Mouse (Mus musculus) left cerebral cortex, postnatal 14 days (tissue): ENCODE measurements around the gene Shank3. TPM values are rescaled to one million over a fixed set of nuclear protein-coding genes. Genes with fewer than 3 reads are reported as not detected.

Source experiments
- DNase-seq, 2 experiments: peaks; one replicate each; pipeline ENCODE4 v3.0.0; 2021 to 2022; ENCODE audit warnings: low spot score in 2 of 2, mixed read lengths in 1 of 2
- intact Hi-C: fragments of 180-260 bp; cut with DNase I; formaldehyde crosslinking; loops from one replicate; pipeline ENCODE4 v1.15.1; 2025
- total RNA-seq, 2 experiments: library from RNA; stranded (reverse); gene quantifications; 2 replicates each; pipeline ENCODE4 v1.2.3; 2021

The Shank3 gene
- total RNA-seq, 2 experiments from 2014 or later = 237 to 253 TPM

DNA sequence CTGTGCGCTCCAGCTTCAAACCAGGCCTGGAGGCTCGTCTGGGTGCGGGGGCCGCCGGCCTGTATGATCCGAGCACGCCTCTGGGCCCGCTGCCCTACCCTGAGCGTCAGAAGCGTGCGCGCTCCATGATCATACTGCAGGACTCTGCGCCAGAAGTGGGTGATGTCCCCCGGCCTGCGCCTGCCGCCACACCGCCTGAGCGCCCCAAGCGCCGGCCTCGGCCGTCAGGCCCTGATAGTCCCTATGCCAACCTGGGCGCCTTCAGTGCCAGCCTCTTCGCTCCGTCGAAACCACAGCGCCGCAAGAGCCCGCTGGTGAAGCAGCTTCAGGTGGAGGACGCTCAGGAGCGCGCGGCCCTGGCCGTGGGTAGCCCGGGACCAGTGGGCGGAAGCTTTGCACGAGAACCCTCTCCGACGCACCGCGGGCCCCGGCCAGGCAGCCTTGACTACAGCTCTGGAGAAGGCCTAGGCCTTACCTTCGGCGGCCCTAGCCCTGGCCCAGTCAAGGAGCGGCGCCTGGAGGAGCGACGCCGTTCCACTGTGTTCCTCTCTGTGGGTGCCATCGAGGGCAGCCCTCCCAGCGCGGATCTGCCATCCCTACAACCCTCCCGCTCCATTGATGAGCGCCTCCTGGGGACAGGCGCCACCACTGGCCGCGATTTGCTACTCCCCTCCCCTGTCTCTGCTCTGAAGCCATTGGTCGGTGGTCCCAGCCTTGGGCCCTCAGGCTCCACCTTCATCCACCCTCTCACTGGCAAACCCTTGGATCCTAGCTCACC lies 48.6 kb downstream of the Shank3 start:
- DNase-seq = peak in 1 of 2 experiments; percentile 27

DNA sequence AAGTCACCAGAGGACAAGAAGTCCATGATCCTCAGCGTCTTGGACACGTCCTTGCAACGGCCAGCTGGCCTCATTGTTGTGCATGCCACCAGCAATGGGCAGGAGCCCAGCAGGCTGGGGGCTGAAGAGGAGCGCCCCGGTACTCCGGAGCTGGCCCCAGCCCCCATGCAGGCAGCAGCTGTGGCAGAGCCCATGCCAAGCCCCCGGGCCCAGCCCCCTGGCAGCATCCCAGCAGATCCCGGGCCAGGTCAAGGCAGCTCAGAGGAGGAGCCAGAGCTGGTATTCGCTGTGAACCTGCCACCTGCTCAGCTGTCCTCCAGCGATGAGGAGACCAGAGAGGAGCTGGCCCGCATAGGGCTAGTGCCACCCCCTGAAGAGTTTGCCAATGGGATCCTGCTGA lies 49.4 kb downstream of the Shank3 start:
- intact Hi-C loops = no loop called here
- peak; percentile 47 to 57 for DNase-seq

More for the DNA sequence above, 48.6 kb downstream of the Shank3 start:
- intact Hi-C loops = no loop called here

DNA sequence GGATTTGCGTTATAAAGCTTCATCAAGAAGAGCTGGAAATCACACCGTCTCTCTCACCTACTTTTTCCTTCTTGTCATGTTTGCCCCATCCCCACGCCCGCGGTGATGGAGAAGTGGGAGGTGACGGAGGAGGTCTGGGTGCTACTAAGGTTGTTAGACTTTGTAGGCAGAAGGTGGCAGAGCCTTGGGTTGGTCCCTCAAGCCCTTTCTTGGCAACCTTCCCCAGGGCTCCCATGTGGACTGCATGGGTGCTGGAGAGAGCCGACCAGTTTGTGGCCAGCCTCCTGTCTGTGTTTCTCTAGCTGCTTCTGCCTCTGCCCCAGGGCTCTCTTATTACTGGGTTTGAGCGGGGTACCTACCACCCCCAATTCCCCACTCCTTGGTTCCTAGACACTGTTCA lies 51.1 kb downstream of the Shank3 start:
- intact Hi-C loops = no loop called here

DNA sequence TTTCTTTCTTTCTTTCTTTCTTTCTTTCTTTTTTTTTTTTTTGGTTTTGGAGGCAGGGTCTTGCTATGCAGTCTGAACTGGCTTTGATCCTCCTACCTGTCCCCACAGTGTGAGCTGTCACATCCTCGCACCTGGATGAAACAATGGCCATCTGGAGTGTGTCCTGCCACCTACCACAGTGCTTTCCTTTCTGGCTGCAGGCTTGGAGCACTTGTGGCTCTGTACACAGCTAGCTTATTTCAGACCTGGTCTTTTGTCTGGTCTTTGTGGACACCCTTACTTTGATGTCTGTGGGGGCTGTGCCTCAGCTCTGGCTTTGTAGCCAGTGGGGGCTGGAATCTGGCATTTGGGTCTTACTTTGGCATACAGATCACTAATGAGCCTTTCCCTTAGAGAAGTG lies 52.3 kb downstream of the Shank3 start:
- intact Hi-C loops = no loop called here
- DNase-seq = no peak

More for the DNA sequence above, 51.1 kb downstream of the Shank3 start:
- no peak for DNase-seq

DNA sequence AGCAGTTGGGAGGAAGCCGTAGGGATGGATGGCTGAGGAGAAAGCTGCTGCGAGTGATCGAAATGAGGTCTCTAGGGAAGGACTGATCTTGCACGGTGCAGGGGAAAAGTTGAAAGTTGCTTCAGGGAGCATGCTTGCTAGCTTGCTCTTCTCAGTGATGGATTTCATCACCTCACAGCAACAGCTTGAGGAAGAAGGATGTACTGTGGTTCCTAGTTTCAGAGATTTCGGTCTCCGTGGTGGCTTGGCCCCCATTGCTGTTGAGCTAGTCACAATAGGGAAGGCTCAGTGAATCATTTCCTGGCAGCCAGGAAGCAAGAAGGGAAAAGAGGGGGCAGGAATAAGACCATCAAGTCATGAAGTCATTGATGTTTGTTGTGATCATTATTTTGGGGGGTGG lies 56.2 kb downstream of the Shank3 start:
- intact Hi-C loops = no loop called here
- no peak for DNase-seq

DNA sequence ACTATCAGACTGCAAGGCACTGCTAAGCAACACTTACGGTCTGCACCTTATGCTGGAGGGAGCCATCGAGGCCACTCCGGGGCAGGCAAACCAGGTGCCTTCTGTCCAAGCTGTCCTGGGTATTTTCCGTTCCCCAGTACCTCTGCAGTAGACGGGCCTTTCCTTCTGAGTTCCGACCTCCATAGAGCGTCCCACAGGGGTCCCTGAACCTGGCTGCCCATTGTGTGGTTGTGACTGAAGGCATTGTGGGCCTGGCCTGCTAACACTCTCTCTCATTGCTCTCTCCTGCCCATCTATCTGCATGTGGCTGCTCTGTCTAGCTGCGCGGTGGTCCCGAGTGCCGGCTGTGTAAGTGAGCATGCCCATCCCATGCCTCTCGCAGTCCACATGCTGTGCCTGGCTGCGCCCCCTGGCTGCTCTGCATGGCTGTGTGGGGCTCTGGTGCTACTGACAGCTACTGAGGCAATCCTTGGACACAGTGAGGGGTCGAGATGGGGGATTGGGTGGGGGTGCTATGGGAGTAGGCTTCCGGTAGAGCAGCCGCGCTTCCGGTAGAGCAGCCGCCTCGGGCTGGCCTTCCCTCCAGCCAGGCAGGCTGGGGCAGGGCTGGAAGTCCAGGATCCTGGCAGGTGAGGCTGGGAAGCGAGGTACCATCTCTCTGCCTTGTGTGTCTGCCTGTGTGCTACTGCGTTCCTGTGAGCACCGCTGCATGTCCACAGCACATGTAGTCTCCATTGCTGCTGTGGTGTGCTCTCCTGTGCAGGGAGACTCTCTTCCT lies 57.2 kb downstream of the Shank3 start:
- no peak for DNase-seq

DNA sequence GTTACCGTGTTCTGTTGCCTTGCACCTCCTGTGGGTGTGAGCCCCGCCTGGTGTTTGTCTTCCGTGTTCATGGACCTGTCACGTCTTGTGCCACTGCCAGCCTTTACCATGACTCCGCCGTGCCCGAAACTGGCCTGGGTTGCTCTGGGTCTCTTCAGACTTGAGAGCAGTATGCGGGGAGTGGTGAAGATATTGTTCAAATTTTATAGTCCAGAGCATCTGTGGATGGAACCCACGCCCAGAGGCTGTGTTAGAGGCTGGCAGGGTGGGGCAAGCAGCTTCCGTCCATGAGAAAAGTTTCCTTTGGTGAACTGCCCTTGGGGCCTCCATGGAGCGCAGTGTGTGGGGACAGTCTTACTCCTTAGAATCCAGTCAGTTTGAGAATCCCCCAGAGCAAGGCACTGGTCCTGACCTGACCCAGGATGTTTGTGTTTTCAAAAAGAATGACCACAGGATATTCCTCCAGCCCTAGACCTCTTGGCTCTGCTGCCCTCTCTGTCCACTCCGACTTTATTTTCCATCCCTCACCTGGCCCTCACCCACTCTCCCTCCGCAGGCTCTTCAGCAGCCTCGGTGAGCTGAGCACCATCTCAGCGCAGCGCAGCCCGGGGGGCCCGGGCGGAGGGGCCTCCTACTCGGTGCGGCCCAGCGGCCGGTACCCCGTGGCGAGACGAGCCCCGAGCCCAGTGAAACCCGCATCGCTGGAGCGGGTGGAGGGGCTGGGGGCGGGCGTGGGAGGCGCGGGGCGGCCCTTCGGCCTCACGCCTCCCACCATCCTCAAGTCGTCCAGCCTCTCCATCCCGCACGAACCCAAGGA lies 58.0 kb downstream of the Shank3 start:
- intact Hi-C loops = no loop called here

More for the DNA sequence above, 57.2 kb downstream of the Shank3 start:
- intact Hi-C loops = no loop called here

DNA sequence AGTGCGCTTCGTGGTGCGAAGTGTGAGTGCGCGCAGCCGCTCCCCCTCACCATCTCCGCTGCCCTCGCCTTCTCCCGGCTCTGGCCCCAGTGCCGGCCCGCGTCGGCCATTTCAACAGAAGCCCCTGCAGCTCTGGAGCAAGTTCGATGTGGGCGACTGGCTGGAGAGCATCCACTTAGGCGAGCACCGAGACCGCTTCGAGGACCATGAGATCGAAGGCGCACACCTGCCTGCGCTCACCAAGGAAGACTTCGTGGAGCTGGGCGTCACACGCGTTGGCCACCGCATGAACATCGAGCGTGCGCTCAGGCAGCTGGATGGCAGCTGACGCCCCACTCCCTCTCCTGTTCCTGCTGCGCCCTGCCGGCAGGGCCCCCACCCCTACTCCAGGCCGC lies 58.6 kb downstream of the Shank3 start:
- DNase-seq = no peak

More for the DNA sequence above, 58.0 kb downstream of the Shank3 start:
- no peak for DNase-seq

DNA sequence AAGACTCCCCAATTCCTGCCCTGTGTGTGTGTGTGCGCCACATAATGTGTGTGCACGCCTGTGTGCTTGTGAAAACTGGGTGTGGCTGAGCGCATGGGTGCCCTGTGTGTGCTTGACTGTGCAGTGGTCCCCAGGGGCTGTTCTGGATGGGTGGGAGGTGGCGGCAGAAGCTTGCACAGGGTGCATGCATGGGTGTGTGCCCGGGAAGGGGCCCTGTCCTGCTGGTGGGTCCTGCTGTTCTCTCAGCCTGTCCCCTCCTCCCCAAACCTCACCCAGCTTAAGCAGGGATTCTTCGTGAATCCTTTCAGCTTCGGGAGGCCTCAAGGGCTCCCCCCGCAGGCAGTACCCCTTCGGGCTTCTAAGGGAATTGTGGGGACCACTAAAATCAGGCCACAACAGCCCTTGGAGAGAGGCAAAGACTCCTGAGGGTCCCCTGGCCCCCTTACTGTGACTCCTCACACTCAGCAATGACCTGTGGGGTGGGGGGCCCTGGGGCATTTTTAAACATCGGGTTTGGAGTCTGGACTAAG lies 59.8 kb downstream of the Shank3 start:
- no peak for DNase-seq
- intact Hi-C loops = no loop called here

More for the DNA sequence above, 58.6 kb downstream of the Shank3 start:
- intact Hi-C loops = no loop called here

DNA sequence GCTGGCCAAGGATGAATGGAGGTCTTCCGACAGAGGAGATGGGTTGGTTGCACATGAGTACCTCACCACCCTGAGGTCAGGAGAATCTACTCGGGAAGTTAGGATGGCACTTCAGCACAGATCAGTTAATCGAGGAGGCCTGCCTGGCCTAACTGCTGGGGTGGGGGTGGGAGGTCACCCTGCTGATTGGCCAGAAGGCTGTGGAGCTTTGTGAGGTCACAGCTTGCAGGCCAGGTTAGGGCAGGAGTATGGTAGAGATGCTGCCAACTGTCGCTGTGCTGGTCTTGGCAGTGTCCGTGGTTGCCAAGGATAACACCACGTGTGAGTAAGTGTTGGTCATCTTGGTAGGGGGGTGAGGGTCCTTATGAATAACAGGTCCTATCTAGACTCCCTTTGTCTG lies 68.7 kb downstream of the Shank3 start, which contains the start of gene Acr:
Gene Acr (plus strand): TSS at position 213 of the 400 bp plus-strand sequence.
- no peak for DNase-seq
- intact Hi-C loops = no loop called here

DNA sequence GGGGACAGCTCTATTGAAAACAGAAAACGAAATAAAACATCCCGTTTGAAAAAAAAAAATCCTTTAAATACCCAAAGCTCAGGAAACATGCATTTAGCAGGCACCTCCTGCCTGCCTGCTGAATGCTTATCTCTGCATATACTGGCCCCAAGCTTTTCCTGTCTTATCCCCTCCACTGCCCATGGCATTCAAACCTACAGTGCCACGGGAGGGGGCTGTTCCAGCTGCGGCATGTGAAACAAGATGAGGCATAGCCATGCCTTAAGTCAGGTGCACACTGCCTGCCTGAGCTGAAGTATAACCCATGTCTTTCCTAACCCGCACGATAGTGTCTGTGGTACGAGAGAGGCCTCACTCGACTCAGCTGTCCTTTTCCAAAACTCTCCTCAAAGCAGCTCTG lies 72.7 kb downstream of the Shank3 start:
- intact Hi-C loops = no loop called here
- no peak for DNase-seq

DNA sequence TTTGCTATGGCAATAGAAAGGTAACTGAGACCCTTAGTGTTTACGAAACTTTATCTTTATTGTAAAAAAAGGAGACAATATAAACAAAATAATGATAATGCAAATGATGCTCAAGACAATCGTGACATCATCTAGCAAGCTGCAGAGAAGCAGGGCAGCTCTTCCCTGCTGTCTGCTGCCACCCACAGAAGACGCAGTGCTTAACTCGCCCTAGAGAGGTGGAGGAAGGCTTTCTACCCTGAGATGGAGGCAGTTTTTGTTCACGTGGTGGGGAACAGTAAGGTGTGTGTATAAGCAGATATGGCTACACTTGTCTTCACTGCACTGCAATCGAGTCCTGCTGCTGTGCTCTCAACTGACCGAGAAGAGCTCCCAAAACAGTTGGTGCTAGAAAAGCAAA lies 83.1 kb downstream of the Shank3 start:
- no peak for DNase-seq
- intact Hi-C loops = no loop called here

DNA sequence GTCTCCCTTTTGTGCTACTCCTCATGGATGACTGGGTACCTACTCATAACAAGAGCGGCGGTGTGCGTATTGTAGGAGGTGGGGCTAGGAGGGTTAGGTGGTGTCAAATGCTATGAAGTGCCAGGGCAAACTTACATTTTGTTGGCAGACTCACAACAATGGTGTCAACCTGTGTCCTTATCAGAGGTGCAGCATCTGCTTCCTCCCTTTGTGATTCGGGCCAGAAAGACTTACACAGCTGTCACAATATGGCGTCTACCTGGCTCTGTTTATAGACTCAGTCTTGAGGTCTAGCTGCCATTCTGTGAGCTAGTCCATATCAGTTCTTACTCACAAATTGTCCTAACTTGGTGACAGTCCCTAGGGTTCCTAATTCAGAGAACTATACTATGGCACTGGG lies 85.7 kb downstream of the Shank3 start:
- intact Hi-C loops = no loop called here
- DNase-seq = no peak

DNA sequence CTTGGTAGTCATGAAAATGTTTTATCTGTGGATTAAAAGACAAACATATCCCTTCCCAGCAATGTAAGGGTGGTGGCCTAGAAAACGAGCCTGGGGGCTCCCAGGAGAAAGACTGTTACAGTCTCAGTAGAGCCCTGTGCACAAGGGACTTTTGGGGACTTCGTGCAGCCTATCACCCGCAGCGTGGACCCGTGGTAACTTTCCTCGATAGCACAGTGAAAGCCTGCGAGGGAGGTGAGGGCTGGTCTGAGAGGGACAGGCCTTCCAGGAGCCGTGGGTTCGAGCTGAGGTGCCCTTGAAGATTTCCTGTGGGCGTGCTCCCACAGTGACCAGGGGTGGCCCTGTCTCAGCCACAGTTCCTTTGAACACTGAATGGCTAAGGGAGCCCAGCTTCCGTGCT lies 86.2 kb downstream of the Shank3 start:
- intact Hi-C loops = no loop called here
- no peak for DNase-seq

DNA sequence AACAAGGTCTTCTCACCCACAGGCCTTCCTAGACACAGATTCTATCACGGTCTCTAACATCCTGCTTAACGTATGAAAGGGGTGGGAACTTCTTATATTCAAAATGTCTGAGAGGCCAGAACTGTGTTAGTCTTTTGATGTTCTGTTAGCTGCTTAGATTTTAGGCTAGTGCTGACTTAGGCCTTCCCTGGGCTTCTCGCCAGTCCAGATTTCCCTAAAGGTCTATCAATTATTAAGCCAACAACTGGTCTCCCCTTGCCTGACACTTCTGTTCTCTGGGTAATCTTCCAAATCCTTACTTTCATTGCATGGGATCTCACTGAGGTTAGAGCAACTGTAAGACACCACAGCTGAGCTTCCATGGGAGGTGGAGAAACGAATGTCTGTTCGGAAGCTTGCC lies 89.7 kb downstream of the Shank3 start:
- intact Hi-C loops = no loop called here
- no peak for DNase-seq

DNA sequence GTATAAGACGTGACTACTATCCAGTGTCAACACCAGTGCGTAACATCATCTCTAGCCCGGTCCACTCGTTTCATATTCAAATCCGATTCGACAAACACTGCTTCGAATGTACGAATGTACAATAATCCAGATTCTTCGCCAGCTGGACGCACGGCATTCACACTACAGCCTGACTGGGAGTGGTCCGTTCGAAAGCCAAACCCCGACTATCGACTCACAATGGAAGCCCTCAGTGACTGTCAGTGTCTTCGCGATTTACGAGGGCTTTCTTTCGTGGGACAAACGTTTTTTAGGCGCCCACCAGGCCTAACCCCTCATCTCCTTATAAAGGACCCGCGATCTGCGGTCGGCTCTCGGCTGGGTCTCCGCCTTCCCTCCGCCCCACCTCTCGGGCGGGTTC lies 91.9 kb downstream of the Shank3 start:
- intact Hi-C loops = no loop called here

DNA sequence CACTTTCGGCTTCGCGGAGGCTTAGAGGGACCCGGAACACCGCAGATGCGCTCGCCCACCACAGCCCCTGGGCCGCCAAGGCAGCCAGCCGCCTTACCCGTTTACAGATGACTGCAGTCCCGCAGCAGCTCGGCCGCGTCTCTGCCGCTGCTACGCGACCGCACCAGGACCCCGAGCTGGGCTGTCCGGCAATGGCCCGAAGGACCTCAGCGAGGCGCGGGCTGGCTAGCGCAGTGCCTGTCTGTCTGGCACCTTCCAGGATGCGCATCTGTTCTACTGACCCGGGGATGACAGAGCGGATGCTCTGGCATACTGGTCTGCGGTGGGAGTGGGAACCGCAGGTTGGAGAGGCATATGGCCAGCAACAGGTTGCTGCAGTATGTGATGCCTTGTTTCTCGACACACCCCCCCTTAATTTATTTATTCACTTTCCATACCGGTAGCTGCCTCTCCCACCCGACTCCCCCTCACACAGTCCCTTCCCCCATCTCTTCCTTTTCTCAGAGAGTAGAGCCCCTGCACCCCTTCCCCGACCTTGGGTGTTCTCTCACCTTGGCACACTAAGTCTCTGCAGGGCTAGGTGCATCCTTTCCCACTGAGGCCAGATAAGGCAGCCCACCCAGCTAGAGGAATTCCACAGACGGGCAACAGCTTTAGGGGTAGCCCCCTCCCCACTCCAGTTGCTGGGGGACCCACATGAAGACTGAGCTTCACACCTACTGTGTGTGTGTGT lies 92.5 kb downstream of the Shank3 start, which contains the start of gene Rabl2:
Gene Rabl2 (minus strand): TSS at position 201 of the 733 bp plus-strand sequence.
- intact Hi-C loops = no loop called here
- DNase-seq = peak; percentile 87 to 88

More for the DNA sequence above, 91.9 kb downstream of the Shank3 start:
- DNase-seq = no peak

DNA sequence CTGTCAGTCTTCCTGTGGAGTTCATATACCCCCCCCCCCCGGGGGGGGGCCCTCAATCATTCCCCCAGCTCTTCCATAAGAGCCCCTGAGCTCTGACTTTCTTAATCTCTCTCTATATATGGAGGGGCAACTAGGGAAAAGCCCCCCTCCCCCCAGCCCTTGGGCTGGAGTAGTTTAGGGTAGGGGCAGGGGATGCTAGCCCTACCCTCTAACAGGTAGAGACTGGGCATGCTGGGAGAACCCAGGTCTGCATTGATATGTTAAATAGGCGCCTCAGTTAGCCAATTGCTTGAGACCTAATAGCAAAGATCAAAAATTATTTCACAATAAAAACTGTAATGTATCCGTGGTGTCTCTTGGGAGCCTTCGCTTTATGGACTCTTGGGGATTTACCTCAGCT lies 93.1 kb downstream of the Shank3 start:
- no peak for DNase-seq
- intact Hi-C loops = no loop called here
